Mouse (Mus musculus): Measurements from ENCODE around the gene Serpinb5. TPM values are rescaled to one million over a fixed set of nuclear protein-coding genes. Genes with fewer than 3 reads are reported as not detected.
A peak's percentile ranks its signal among the peaks of the same experiment; 100 is the strongest.

Serpinb5 gene
- polyA plus RNA-seq, 1 experiment: 1.3 TPM

- no peaks in the 10 kb centered on the region for H3K36me3 ChIP-seq (ENCODE audit: control insufficient read depth, insufficient read depth, low read length)
- no peak for DNase-seq
- peaks cover 23% of the 10 kb centered on the region for H3K4me1 ChIP-seq (replicated peaks; ENCODE audit: control insufficient read depth, insufficient read depth, low read length)
- 93% methylated on average over 6 of the region's 6 CpGs for WGBS
- no peaks in the 10 kb centered on the region for H3K27me3 ChIP-seq (ENCODE audit: control insufficient read depth, insufficient read depth, low read length)
- no peak overlapping the region for H3K4me3 ChIP-seq (ENCODE audit: control insufficient read depth, insufficient read depth, low read length)
- TF ChIP-seq POLR2A (IDR thresholded peaks at IDR 0.05; ENCODE audit: control insufficient read depth, extremely low read depth, insufficient read depth, low read length, poor library complexity): no peak
- TF ChIP-seq CTCF (IDR thresholded peaks at IDR 0.05; ENCODE audit: borderline replicate concordance, control insufficient read depth, extremely low read depth, insufficient read depth, low read length, poor library complexity): no peak
- H3K27ac ChIP-seq (ENCODE audit: control insufficient read depth, insufficient read depth, low read length): no peak overlapping the region
Observed at GRCm38 (mm10) chr1:106865543-106865942, 4.6 kb downstream of the Serpinb5 start.

- Histone ChIP-seq H3K27ac (ENCODE audit: control insufficient read depth, insufficient read depth, low read length) (peak overlapping the region; percentile 10; the same call in 1 of the 2 replicates), H3K4me1 (replicated peaks; ENCODE audit: control insufficient read depth, insufficient read depth, low read length) (peaks cover 23% of the 10 kb centered on the region), H3K27me3 (ENCODE audit: control insufficient read depth, insufficient read depth, low read length) (no peaks in the 10 kb centered on the region), H3K36me3 (ENCODE audit: control insufficient read depth, insufficient read depth, low read length) (no peaks in the 10 kb centered on the region), H3K4me3 (ENCODE audit: control insufficient read depth, insufficient read depth, low read length) (no peak overlapping the region)
- 74% methylated on average over 5 of the region's 5 CpGs for WGBS
- DNase-seq: no peak
- TF ChIP-seq POLR2A (IDR thresholded peaks at IDR 0.05; ENCODE audit: control insufficient read depth, extremely low read depth, insufficient read depth, low read length, poor library complexity) (no peak), CTCF (IDR thresholded peaks at IDR 0.05; ENCODE audit: borderline replicate concordance, control insufficient read depth, extremely low read depth, insufficient read depth, low read length, poor library complexity) (no peak)
Observed at GRCm38 (mm10) chr1:106866029-106866428, 5.1 kb downstream of the Serpinb5 start.

- no peak for TF ChIP-seq POLR2A (IDR thresholded peaks at IDR 0.05; ENCODE audit: control insufficient read depth, extremely low read depth, insufficient read depth, low read length, poor library complexity)
- no peak for TF ChIP-seq CTCF (IDR thresholded peaks at IDR 0.05; ENCODE audit: borderline replicate concordance, control insufficient read depth, extremely low read depth, insufficient read depth, low read length, poor library complexity)
- 5% methylated on average over 6 of the region's 6 CpGs for WGBS
- Histone ChIP-seq H3K4me3 (ENCODE audit: control insufficient read depth, insufficient read depth, low read length) (no peak overlapping the region), H3K4me1 (replicated peaks; ENCODE audit: control insufficient read depth, insufficient read depth, low read length) (peaks cover 23% of the 10 kb centered on the region), H3K27me3 (ENCODE audit: control insufficient read depth, insufficient read depth, low read length) (no peaks in the 10 kb centered on the region), H3K27ac (ENCODE audit: control insufficient read depth, insufficient read depth, low read length) (peak overlapping the region; percentile 50; the same call in 1 of the 2 replicates), H3K36me3 (ENCODE audit: control insufficient read depth, insufficient read depth, low read length) (no peaks in the 10 kb centered on the region)
- DNase-seq: peak; percentile 73
Observed at GRCm38 (mm10) chr1:106866768-106867167, 5.8 kb downstream of the Serpinb5 start.

GRCm38 (mm10) chr1:106869986-106870385 is 9.0 kb downstream of the Serpinb5 start:
- DNase-seq: no peak
- no peak overlapping the region for H3K4me3 ChIP-seq (ENCODE audit: control insufficient read depth, insufficient read depth, low read length)
- H3K27ac ChIP-seq (ENCODE audit: control insufficient read depth, insufficient read depth, low read length): no peak overlapping the region
- H3K27me3 ChIP-seq (ENCODE audit: control insufficient read depth, insufficient read depth, low read length): no peaks in the 10 kb centered on the region
- no peaks in the 10 kb centered on the region for H3K36me3 ChIP-seq (ENCODE audit: control insufficient read depth, insufficient read depth, low read length)
- H3K4me1 ChIP-seq (replicated peaks; ENCODE audit: control insufficient read depth, insufficient read depth, low read length): peaks cover 21% of the 10 kb centered on the region
- no peak for TF ChIP-seq CTCF (IDR thresholded peaks at IDR 0.05; ENCODE audit: borderline replicate concordance, control insufficient read depth, extremely low read depth, insufficient read depth, low read length, poor library complexity)
- TF ChIP-seq POLR2A (IDR thresholded peaks at IDR 0.05; ENCODE audit: control insufficient read depth, extremely low read depth, insufficient read depth, low read length, poor library complexity): no peak

- H3K4me3 ChIP-seq (ENCODE audit: control insufficient read depth, insufficient read depth, low read length): no peak overlapping the region
- no peaks in the 10 kb centered on the region for H3K36me3 ChIP-seq (ENCODE audit: control insufficient read depth, insufficient read depth, low read length)
- no peaks in the 10 kb centered on the region for H3K27me3 ChIP-seq (ENCODE audit: control insufficient read depth, insufficient read depth, low read length)
- no peak for DNase-seq
- no peak for TF ChIP-seq CTCF (IDR thresholded peaks at IDR 0.05; ENCODE audit: borderline replicate concordance, control insufficient read depth, extremely low read depth, insufficient read depth, low read length, poor library complexity)
- no peak for TF ChIP-seq POLR2A (IDR thresholded peaks at IDR 0.05; ENCODE audit: control insufficient read depth, extremely low read depth, insufficient read depth, low read length, poor library complexity)
- H3K4me1 ChIP-seq (replicated peaks; ENCODE audit: control insufficient read depth, insufficient read depth, low read length): peaks cover under 1% of the 10 kb centered on the region; the same call in 1 of the 2 replicates
- H3K27ac ChIP-seq (ENCODE audit: control insufficient read depth, insufficient read depth, low read length): no peak overlapping the region
- WGBS: 91% methylated on average over 5 of the region's 5 CpGs
Observed at GRCm38 (mm10) chr1:106875193-106875886, 14.4 kb downstream of the Serpinb5 start.

GRCm38 (mm10) chr1:106876147-106876546 is 15.2 kb downstream of the Serpinb5 start:
- 78% methylated on average over 3 of the region's 3 CpGs for WGBS
- TF ChIP-seq CTCF (IDR thresholded peaks at IDR 0.05; ENCODE audit: borderline replicate concordance, control insufficient read depth, extremely low read depth, insufficient read depth, low read length, poor library complexity): no peak
- no peak for TF ChIP-seq POLR2A (IDR thresholded peaks at IDR 0.05; ENCODE audit: control insufficient read depth, extremely low read depth, insufficient read depth, low read length, poor library complexity)
- Histone ChIP-seq H3K4me1 (replicated peaks; ENCODE audit: control insufficient read depth, insufficient read depth, low read length) (no peaks in the 10 kb centered on the region), H3K27ac (ENCODE audit: control insufficient read depth, insufficient read depth, low read length) (no peak overlapping the region), H3K36me3 (ENCODE audit: control insufficient read depth, insufficient read depth, low read length) (no peaks in the 10 kb centered on the region), H3K27me3 (ENCODE audit: control insufficient read depth, insufficient read depth, low read length) (no peaks in the 10 kb centered on the region), H3K4me3 (ENCODE audit: control insufficient read depth, insufficient read depth, low read length) (no peak overlapping the region)
- DNase-seq: no peak

Measured in thymus, adult 2 months (tissue).